Mouse (Mus musculus) midbrain, embryonic 16.5 days (tissue): ENCODE measurements around the gene Hivep2. TPM values are rescaled to one million over a fixed set of nuclear protein-coding genes. Genes with fewer than 3 reads are reported as not detected.

Source experiments
- ATAC-seq: fragments of 200-750 bp; cut with Nextera tagmentation; 2 replicates; pipeline ENCODE4 v1.8.0; 2017; ENCODE audit warnings: moderate TSS enrichment
- H3K27ac ChIP-seq: fragments of 300-500 bp; sonication (generic); 2 replicates; pipeline ENCODE4 v1.5.1; 2014; ENCODE audit warnings: mild to moderate bottlenecking, low read length, mixed read lengths
- H3K27me3 ChIP-seq: fragments of 300-500 bp; sonication (generic); 2 replicates; pipeline ENCODE4 v1.6.1; 2014; ENCODE audit warnings: low read depth, low read length, mixed read lengths; ENCODE audit not compliant: control insufficient read depth, insufficient read depth
- H3K36me3 ChIP-seq: fragments of 300-500 bp; sonication (generic); 2 replicates; pipeline ENCODE4 v1.6.1; 2014; ENCODE audit warnings: mild to moderate bottlenecking, low read length, moderate library complexity, mixed read lengths; ENCODE audit not compliant: control insufficient read depth, insufficient read depth
- H3K4me1 ChIP-seq: fragments of 300-500 bp; sonication (generic); 2 replicates; pipeline ENCODE4 v1.6.1; 2014; ENCODE audit warnings: mild to moderate bottlenecking, low read length, mixed read lengths; ENCODE audit not compliant: control insufficient read depth, insufficient read depth
- H3K4me2 ChIP-seq: fragments of 300-500 bp; sonication (generic); 2 replicates; pipeline ENCODE4 v1.6.1; 2014; ENCODE audit warnings: mild to moderate bottlenecking, low read length, mixed read lengths
- H3K4me3 ChIP-seq: fragments of 300-500 bp; sonication (generic); 2 replicates; pipeline ENCODE4 v1.5.1; 2014; ENCODE audit warnings: low read depth, mild to moderate bottlenecking, low read length, moderate library complexity, mixed read lengths
- H3K9ac ChIP-seq: fragments of 300-500 bp; sonication (generic); 2 replicates; pipeline ENCODE4 v1.6.1; 2014; ENCODE audit warnings: low read depth, low read length, mixed read lengths
- H3K9me3 ChIP-seq: fragments of 300-500 bp; sonication (generic); replicated peaks from 2 replicates; pipeline ENCODE4 v1.6.1; 2014; ENCODE audit warnings: mild to moderate bottlenecking, low read length, mixed read lengths; ENCODE audit not compliant: control insufficient read depth, poor library complexity, severe bottlenecking
- WGBS: fragments of 180-500 bp; shearing (Covaris S2); extraction: QIAGEN DNeasy Blood & Tissue Kit; methylation state at CpG from one replicate; pipeline ENCODE4 v1.1.7; 2014; 5-methylcytosine and 5-hydroxymethylcytosine counted together
- polyA plus RNA-seq: library from polyadenylated mRNA; unstranded; fragments of >200 nt; fragmentation: Nextera tagmentation; extraction: Ambion mirVana; gene quantifications from 2 replicates; pipeline ENCODE4 v1.2.1, GENCODE M21; 2015

Hivep2 gene
- polyA plus RNA-seq, 1 experiment from 2014 or later, result 11.0 TPM

- ATAC-seq, result peak; percentile 85
- H3K36me3 ChIP-seq, result no peaks in the 10 kb centered on the region
- H3K27me3 ChIP-seq, result no peaks in the 10 kb centered on the region
- peaks cover under 1% of the 10 kb centered on the region; the same call in 1 of the 2 replicates for H3K4me1 ChIP-seq
- no peak overlapping the region for H3K4me3 ChIP-seq
- H3K9me3 ChIP-seq, result no peaks in the 10 kb centered on the region
- 67% methylated on average over 19 of the region's 19 CpGs for WGBS
- no peak overlapping the region for H3K4me2 ChIP-seq
- H3K9ac ChIP-seq, result no peak overlapping the region
- no peak overlapping the region; the same call in 1 of the 2 replicates for H3K27ac ChIP-seq
Observed at GRCm38 (mm10) chr10:14179424-14180339, 213.8 kb downstream of the Hivep2 start.

- Histone ChIP-seq H3K36me3 (no peaks in the 10 kb centered on the region), H3K9me3 (no peaks in the 10 kb centered on the region), H3K4me2 (no peak overlapping the region), H3K27ac (no peak overlapping the region), H3K4me3 (no peak overlapping the region), H3K9ac (no peak overlapping the region), H3K4me1 (peaks cover 3% of the 10 kb centered on the region; the same call in 1 of the 2 replicates), H3K27me3 (no peaks in the 10 kb centered on the region)
- WGBS, result 85% methylated on average over 11 of the region's 11 CpGs
- ATAC-seq, result no peak
Observed at GRCm38 (mm10) chr10:14186352-14186976, 220.6 kb downstream of the Hivep2 start.

GRCm38 (mm10) chr10:14189050-14189449 lies 223.2 kb downstream of the Hivep2 start:
- H3K27me3 ChIP-seq, result no peaks in the 10 kb centered on the region
- no peak overlapping the region for H3K4me2 ChIP-seq
- H3K9me3 ChIP-seq, result no peaks in the 10 kb centered on the region
- no peak overlapping the region for H3K9ac ChIP-seq
- H3K27ac ChIP-seq, result no peak overlapping the region
- 68% methylated on average over 4 of the region's 4 CpGs for WGBS
- H3K4me3 ChIP-seq, result no peak overlapping the region
- H3K4me1 ChIP-seq, result peaks cover 7% of the 10 kb centered on the region
- no peaks in the 10 kb centered on the region for H3K36me3 ChIP-seq
- ATAC-seq, result no peak

- Histone ChIP-seq H3K4me3 (no peak overlapping the region), H3K4me2 (no peak overlapping the region), H3K9me3 (no peaks in the 10 kb centered on the region), H3K27me3 (no peaks in the 10 kb centered on the region), H3K36me3 (no peaks in the 10 kb centered on the region), H3K4me1 (peaks cover 5% of the 10 kb centered on the region), H3K27ac (no peak overlapping the region), H3K9ac (no peak overlapping the region)
- ATAC-seq, result no peak
- WGBS, result 86% methylated on average over 10 of the region's 10 CpGs
Observed at GRCm38 (mm10) chr10:14191202-14191601, 225.3 kb downstream of the Hivep2 start.

GRCm38 (mm10) chr10:14192156-14192555 lies 226.3 kb downstream of the Hivep2 start:
- Histone ChIP-seq H3K36me3 (no peaks in the 10 kb centered on the region), H3K4me1 (peaks cover 5% of the 10 kb centered on the region), H3K27me3 (no peaks in the 10 kb centered on the region), H3K4me2 (no peak overlapping the region), H3K9ac (no peak overlapping the region), H3K9me3 (no peaks in the 10 kb centered on the region), H3K4me3 (no peak overlapping the region), H3K27ac (no peak overlapping the region)
- 91% methylated on average over 4 of the region's 4 CpGs for WGBS
- no peak for ATAC-seq

GRCm38 (mm10) chr10:14193702-14194101 lies 227.8 kb downstream of the Hivep2 start:
- H3K36me3 ChIP-seq, result no peaks in the 10 kb centered on the region
- no peak for ATAC-seq
- H3K4me3 ChIP-seq, result no peak overlapping the region
- no peaks in the 10 kb centered on the region for H3K9me3 ChIP-seq
- peaks cover 5% of the 10 kb centered on the region for H3K4me1 ChIP-seq
- no peak overlapping the region for H3K9ac ChIP-seq
- H3K27ac ChIP-seq, result no peak overlapping the region
- H3K4me2 ChIP-seq, result no peak overlapping the region
- WGBS, result 32% methylated on average over 4 of the region's 4 CpGs
- no peaks in the 10 kb centered on the region for H3K27me3 ChIP-seq

- Histone ChIP-seq H3K9ac (0 out of 2 replicates have a peak overlapping the region, but pooled peaks have one; percentile 38), H3K4me1 (peaks cover 5% of the 10 kb centered on the region), H3K27ac (no peak overlapping the region), H3K9me3 (no peaks in the 10 kb centered on the region), H3K36me3 (no peaks in the 10 kb centered on the region), H3K27me3 (no peaks in the 10 kb centered on the region), H3K4me2 (peak overlapping the region; percentile 28; the same call in 1 of the 2 replicates), H3K4me3 (no peak overlapping the region)
- 47% methylated on average over 17 of the region's 17 CpGs for WGBS
- ATAC-seq, result peak; percentile 75
Observed at GRCm38 (mm10) chr10:14195778-14196650, 230.1 kb downstream of the Hivep2 start.

GRCm38 (mm10) chr10:14196785-14197184 lies 230.9 kb downstream of the Hivep2 start:
- Histone ChIP-seq H3K4me2 (no peak overlapping the region), H3K27ac (no peak overlapping the region), H3K9ac (no peak overlapping the region), H3K27me3 (no peaks in the 10 kb centered on the region), H3K4me3 (no peak overlapping the region), H3K4me1 (peaks cover 5% of the 10 kb centered on the region), H3K9me3 (no peaks in the 10 kb centered on the region), H3K36me3 (no peaks in the 10 kb centered on the region)
- no peak for ATAC-seq
- 95% methylated on average over 7 of the region's 7 CpGs for WGBS
